Mouse (Mus musculus) CH12.LX (cell line): ENCODE measurements at regions not wholly inside any gene's neighbourhood (a gene's known extent, or its start where the extent isn't known, plus 50 kb on each side); places are given as distances from the start of the nearest gene placed in this dataset.
A peak's percentile ranks its signal among the peaks of the same experiment; 100 is the strongest.

Source experiments
- DNase-seq: peaks from one replicate; pipeline ENCODE4 v3.0.0-alpha.2; 2013; ENCODE audit errors: extremely low read depth
- H3K27ac ChIP-seq: 2 replicates; pipeline ENCODE4 v1.5.1; 2012; ENCODE audit warnings: low read depth, mild to moderate bottlenecking, control low read depth, moderate library complexity; ENCODE audit not compliant: insufficient read depth
- H3K27me3 ChIP-seq: replicated peaks from 2 replicates; pipeline ENCODE3; 2012; ENCODE audit warnings: inconsistent platforms
- H3K36me3 ChIP-seq, 2 experiments: replicated peaks in 1 of 2; 2 replicates each; pipeline versions ENCODE3 to v1.6.1; 2012; ENCODE audit warnings: inconsistent platforms in 1 of 2, low read length in 1 of 2, mild to moderate bottlenecking in 1 of 2, mixed read lengths in 1 of 2, moderate library complexity in 1 of 2; ENCODE audit not compliant: control insufficient read depth in 1 of 2, insufficient read depth in 1 of 2
- H3K4me1 ChIP-seq, 2 experiments: 2 replicates each; pipeline ENCODE4 v1.6.1; 2012; ENCODE audit warnings: inconsistent platforms in 1 of 2, moderate library complexity in 1 of 2; ENCODE audit not compliant: insufficient read depth in 2 of 2, control insufficient read depth in 1 of 2
- H3K4me2 ChIP-seq: 2 replicates; pipeline ENCODE4 v1.6.1; 2012; ENCODE audit warnings: low read depth, mild to moderate bottlenecking, control low read depth; ENCODE audit not compliant: poor library complexity, insufficient read depth, severe bottlenecking
- H3K4me3 ChIP-seq, 3 experiments: fragments of 150-350 bp in 1 of 3; sonication (generic) in 1 of 3; replicated peaks in 1 of 3; 2 replicates each; pipeline versions ENCODE3 to v1.5.1; 2011 to 2012; ENCODE audit warnings: low read depth in 2 of 3, low read length in 2 of 3, mild to moderate bottlenecking in 2 of 3, moderate library complexity in 2 of 3, control low read depth in 1 of 3, improper control_type of control experiment in 1 of 3, inconsistent platforms in 1 of 3, mixed read lengths in 1 of 3; ENCODE audit not compliant: poor library complexity in 1 of 3
- H3K79me2 ChIP-seq: replicated peaks from 2 replicates; pipeline ENCODE4 v1.6.1; 2012; ENCODE audit warnings: mild to moderate bottlenecking, moderate library complexity; ENCODE audit not compliant: control insufficient read depth, poor library complexity, insufficient read depth, severe bottlenecking; ENCODE audit errors: extremely low read depth
- H3K9ac ChIP-seq: 2 replicates; pipeline ENCODE4 v1.6.1; 2012; ENCODE audit warnings: low read depth, mild to moderate bottlenecking, control low read depth, moderate library complexity; ENCODE audit not compliant: insufficient read depth
- H3K9me3 ChIP-seq: replicated peaks from 2 replicates; pipeline ENCODE3; 2012; ENCODE audit warnings: low read length, inconsistent platforms, mixed read lengths
- BHLHE40 ChIP-seq: IDR thresholded peaks from 2 replicates; pipeline ENCODE4 v1.6.1; 2011; ENCODE audit warnings: mild to moderate bottlenecking, low read depth, low read length, improper control_type of control experiment
- CHD2 ChIP-seq: IDR thresholded peaks from 2 replicates; pipeline ENCODE4 v1.6.1; 2011; ENCODE audit warnings: low read length, improper control_type of control experiment
- CTCF ChIP-seq, 2 experiments: IDR thresholded peaks in 1 of 2; conservative IDR thresholded peaks in 1 of 2; 2 replicates each; pipeline ENCODE4 v1.5.1; 2011 to 2012; ENCODE audit warnings: low read depth in 2 of 2, low read length in 2 of 2, improper control_type of control experiment in 1 of 2, inconsistent platforms in 1 of 2, mild to moderate bottlenecking in 1 of 2, moderate library complexity in 1 of 2
- ELF1 ChIP-seq: IDR thresholded peaks from 2 replicates; pipeline ENCODE4 v1.6.1; 2014; ENCODE audit warnings: low read depth, mild to moderate bottlenecking, inconsistent platforms, low read length, improper control_type of control experiment
- EP300 ChIP-seq: IDR thresholded peaks from 2 replicates; pipeline ENCODE4 v1.6.1; 2011; ENCODE audit warnings: low read length, improper control_type of control experiment
- KAT2A ChIP-seq: IDR thresholded peaks from 2 replicates; pipeline ENCODE4 v1.6.1; 2012; ENCODE audit warnings: low read length, improper control_type of control experiment, inconsistent platforms; ENCODE audit not compliant: insufficient replicate concordance
- MAFK ChIP-seq: IDR thresholded peaks from 2 replicates; pipeline ENCODE4 v1.6.1; 2011; ENCODE audit warnings: low read length, improper control_type of control experiment; ENCODE audit not compliant: insufficient replicate concordance
- MAX ChIP-seq: IDR thresholded peaks from 2 replicates; pipeline ENCODE4 v1.6.1; 2011; ENCODE audit warnings: low read length, improper control_type of control experiment
- MEF2A ChIP-seq: IDR thresholded peaks from 2 replicates; pipeline ENCODE4 v1.6.1; 2014; ENCODE audit warnings: low read depth, mild to moderate bottlenecking, inconsistent platforms, low read length, improper control_type of control experiment, borderline replicate concordance
- MXI1 ChIP-seq: IDR thresholded peaks from 2 replicates; pipeline ENCODE4 v1.6.1; 2011; ENCODE audit warnings: mild to moderate bottlenecking, low read depth, low read length, improper control_type of control experiment
- MYC ChIP-seq: IDR thresholded peaks from 2 replicates; pipeline ENCODE4 v1.6.1; 2011; ENCODE audit warnings: low read depth, mild to moderate bottlenecking, improper control_type of control experiment, low read length
- NELFE ChIP-seq: IDR thresholded peaks from 2 replicates; pipeline ENCODE4 v1.6.1; 2011; ENCODE audit warnings: low read depth, low read length, improper control_type of control experiment
- PAX5 ChIP-seq: IDR thresholded peaks from 2 replicates; pipeline ENCODE4 v1.6.1; 2012; ENCODE audit warnings: low read length, inconsistent platforms, mixed read lengths
- RAD21 ChIP-seq: IDR thresholded peaks from 2 replicates; pipeline ENCODE4 v1.6.1; 2011; ENCODE audit warnings: low read depth, mild to moderate bottlenecking, low read length, improper control_type of control experiment, moderate library complexity
- SIN3A ChIP-seq: IDR thresholded peaks from 2 replicates; pipeline ENCODE4 v1.6.1; 2012; ENCODE audit warnings: low read length, improper control_type of control experiment, inconsistent platforms
- SMC3 ChIP-seq: IDR thresholded peaks from 2 replicates; pipeline ENCODE4 v1.6.1; 2011; ENCODE audit warnings: low read depth, low read length, improper control_type of control experiment
- TCF12 ChIP-seq: IDR thresholded peaks from 2 replicates; pipeline ENCODE4 v1.6.1; 2014; ENCODE audit warnings: low read depth, mild to moderate bottlenecking, inconsistent platforms, low read length, improper control_type of control experiment
- UBTF ChIP-seq: IDR thresholded peaks from 2 replicates; pipeline ENCODE4 v1.6.1; 2012; ENCODE audit warnings: low read depth, mild to moderate bottlenecking, inconsistent platforms, low read length, improper control_type of control experiment, moderate library complexity
- USF2 ChIP-seq: conservative IDR thresholded peaks from 2 replicates; pipeline ENCODE4 v1.6.1; 2011; ENCODE audit warnings: low read depth, low read length, improper control_type of control experiment
- ZC3H11A ChIP-seq: IDR thresholded peaks from 2 replicates; pipeline ENCODE4 v1.6.1; 2012; ENCODE audit warnings: low read depth, mild to moderate bottlenecking, inconsistent platforms, low read length, improper control_type of control experiment
- ZMIZ1 ChIP-seq: IDR thresholded peaks from 2 replicates; pipeline ENCODE4 v1.6.1; 2012; ENCODE audit warnings: low read depth, mild to moderate bottlenecking, inconsistent platforms, low read length, improper control_type of control experiment
- ZNF384 ChIP-seq: IDR thresholded peaks from 2 replicates; pipeline ENCODE4 v1.6.1; 2012; ENCODE audit warnings: low read depth, low read length, improper control_type of control experiment, inconsistent platforms
- dilution Hi-C: fragments of 300-500 bp; cut with MboI; formaldehyde crosslinking; loops from 2 replicates; pipeline ENCODE4 v1.14.3; 2020; ENCODE audit warnings: low sequenced_read_pairs; ENCODE audit not compliant: extremely low pct_unique_long_range_greater_than_20kb, extremely low pct_ligation_motif_present
- in situ Hi-C: fragments of 300-500 bp; cut with MboI; formaldehyde crosslinking; loops from 3 replicates; pipeline ENCODE4 v1.14.3; 2019; ENCODE audit warnings: low sequenced_read_pairs, low pct_ligation_motif_present, low pct_unique_long_range_greater_than_20kb, mixed read lengths

- H3K9ac ChIP-seq, result no peak overlapping the region
- no peaks in the 10 kb centered on the region for H3K36me3 ChIP-seq
- no peaks in the 10 kb centered on the region for H3K27me3 ChIP-seq
- no peak for DNase-seq
- TF ChIP-seq MAX, result no peak
- no peak for TF ChIP-seq CHD2
- TF ChIP-seq NELFE, result no peak
- TF ChIP-seq PAX5, result no peak
- no peak for TF ChIP-seq UBTF
- no peak for TF ChIP-seq MYC
- no peak for TF ChIP-seq ELF1
- TF ChIP-seq EP300, result no peak
- no peak for TF ChIP-seq USF2
- TF ChIP-seq CTCF (conservative IDR thresholded peaks at IDR 0.05 in 1 of 2, IDR thresholded peaks at IDR 0.05 in 1 of 2; ENCODE audit: low read depth in 2 of 2, low read length in 2 of 2), result no peak
- TF ChIP-seq MAFK, result no peak
- TF ChIP-seq ZMIZ1, result no peak
- H3K27ac ChIP-seq, result no peak overlapping the region
- dilution Hi-C loops, result no loop called here
- in situ Hi-C loops, result no loop called here
- no peak overlapping the region for H3K4me3 ChIP-seq
- H3K4me2 ChIP-seq, result no peak overlapping the region
- no peaks in the 10 kb centered on the region for H3K9me3 ChIP-seq
- H3K4me1 ChIP-seq, result peaks cover 0 to 5% of the 10 kb centered on the region in 2 experiments; a peak in 1 of 4 replicates
- H3K79me2 ChIP-seq, result no peaks in the 10 kb centered on the region
Observed at GRCm38 (mm10) chr12:12605495-12605894, 336.2 kb downstream of the Mycn start.

- in situ Hi-C loops, result no loop called here
Observed at GRCm38 (mm10) chr12:12601362-12601761, 339.4 kb downstream of the Fam49a start.

GRCm38 (mm10) chr12:12595399-12595798, 333.5 kb downstream of the Fam49a start:
- H3K79me2 ChIP-seq, result no peaks in the 10 kb centered on the region
- dilution Hi-C loops (no loop called here), in situ Hi-C loops (no loop called here)
- no peaks in the 10 kb centered on the region for H3K36me3 ChIP-seq
- no peaks in the 10 kb centered on the region for H3K27me3 ChIP-seq
- H3K9ac ChIP-seq, result no peak overlapping the region
- H3K27ac ChIP-seq, result no peak overlapping the region
- H3K4me3 ChIP-seq, result no peak overlapping the region
- H3K4me2 ChIP-seq, result no peak overlapping the region
- DNase-seq, result peak; percentile 19
- no peak for TF ChIP-seq MAFK
- no peak for TF ChIP-seq CHD2
- peak in 1 of 2 experiments; percentile 63; a peak in 2 of 4 replicates for TF ChIP-seq CTCF (conservative IDR thresholded peaks at IDR 0.05 in 1 of 2, IDR thresholded peaks at IDR 0.05 in 1 of 2; ENCODE audit: low read depth in 2 of 2, low read length in 2 of 2)
- no peak for TF ChIP-seq BHLHE40
- no peak for TF ChIP-seq SMC3
- TF ChIP-seq MEF2A, result no peak
- TF ChIP-seq RAD21, result peak; percentile 9
- no peak for TF ChIP-seq SIN3A
- no peak for TF ChIP-seq ZC3H11A
- TF ChIP-seq ZMIZ1, result no peak
- H3K9me3 ChIP-seq, result no peaks in the 10 kb centered on the region
- peaks cover 5 to 12% of the 10 kb centered on the region in 2 experiments; a peak in 3 of 4 replicates for H3K4me1 ChIP-seq

More at GRCm38 (mm10) chr12:12601362-12601761, 339.4 kb downstream of the Fam49a start:
- dilution Hi-C loops, result no loop called here
- Histone ChIP-seq H3K36me3 (no peaks in the 10 kb centered on the region), H3K9ac (no peak overlapping the region), H3K4me2 (no peak overlapping the region), H3K9me3 (no peaks in the 10 kb centered on the region), H3K4me3 (no peak overlapping the region), H3K27ac (no peak overlapping the region), H3K4me1 (peaks cover 0 to 5% of the 10 kb centered on the region in 2 experiments; a peak in 1 of 4 replicates), H3K79me2 (no peaks in the 10 kb centered on the region), H3K27me3 (no peaks in the 10 kb centered on the region)
- no peak for DNase-seq
- TF ChIP-seq TCF12 (no peak), MYC (no peak), USF2 (no peak), KAT2A (no peak), RAD21 (no peak), EP300 (no peak), MXI1 (no peak), NELFE (no peak), ZNF384 (no peak), MAX (no peak)
